Mouse (Mus musculus): ENCODE results near the gene Vwf.
A peak's percentile ranks its signal among the peaks of the same experiment; 100 is the strongest.

Vwf gene

DNA sequence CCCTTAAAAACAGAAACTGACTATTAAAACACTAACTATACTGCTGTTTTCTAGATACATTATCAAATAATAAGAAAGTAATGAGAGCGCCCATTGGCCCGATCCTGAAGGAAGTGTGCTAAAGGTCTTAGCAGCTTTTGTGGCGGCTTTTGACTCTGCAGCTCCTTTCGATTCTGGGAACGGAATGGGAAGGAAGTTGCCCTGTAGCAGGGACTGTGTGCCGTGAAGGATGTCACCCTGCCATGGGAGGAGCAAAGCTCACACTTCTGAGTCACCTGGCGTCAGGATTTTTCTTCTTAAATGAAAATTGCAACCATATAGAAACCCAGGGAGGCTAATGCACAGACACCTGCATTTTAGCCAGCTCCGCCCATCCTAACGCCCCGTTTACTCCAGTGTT lies 1.8 kb downstream of the Vwf start:
- no peak for DNase-seq

DNA sequence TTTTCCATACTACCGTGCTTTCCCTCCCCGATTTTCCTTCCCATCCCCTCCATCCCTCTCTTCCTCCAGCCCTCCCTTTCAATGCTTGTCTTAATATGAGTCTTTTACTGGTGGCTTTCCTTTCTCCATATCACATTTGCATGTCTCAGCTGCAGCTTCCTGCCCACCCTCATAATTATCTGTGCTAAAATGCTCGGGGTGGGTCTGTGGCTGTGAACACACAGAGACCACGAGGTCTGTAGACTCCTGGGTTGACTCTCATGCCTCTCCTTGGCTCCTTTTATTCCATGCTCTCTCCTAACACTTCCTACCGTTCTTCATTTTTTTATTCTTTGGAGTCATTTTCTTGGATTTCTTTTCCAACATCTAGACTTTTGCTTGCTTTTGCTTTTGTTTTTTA lies 3.6 kb downstream of the Vwf start:
- no peak for DNase-seq

DNA sequence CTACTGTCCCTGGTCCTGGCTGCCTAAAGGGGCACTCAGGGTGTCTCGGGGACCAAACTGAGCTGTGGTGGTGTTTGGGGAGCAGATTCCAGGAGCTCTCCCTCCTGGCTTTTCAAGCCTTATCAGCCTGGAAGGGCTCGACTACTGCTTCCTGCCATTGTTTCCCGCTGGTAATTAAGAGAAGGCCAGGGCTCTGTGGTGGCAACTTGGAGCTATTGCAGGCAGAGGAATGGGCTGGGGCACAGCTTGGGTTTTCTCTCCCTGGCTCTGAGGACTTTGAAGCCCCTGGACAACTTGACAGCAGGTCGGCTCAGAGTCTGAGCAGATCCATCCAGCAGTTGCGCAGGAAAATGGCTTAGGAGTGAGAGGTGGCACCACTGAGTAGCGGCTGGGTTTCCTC lies 6.2 kb downstream of the Vwf start:
- peak; percentile 35 for DNase-seq

DNA sequence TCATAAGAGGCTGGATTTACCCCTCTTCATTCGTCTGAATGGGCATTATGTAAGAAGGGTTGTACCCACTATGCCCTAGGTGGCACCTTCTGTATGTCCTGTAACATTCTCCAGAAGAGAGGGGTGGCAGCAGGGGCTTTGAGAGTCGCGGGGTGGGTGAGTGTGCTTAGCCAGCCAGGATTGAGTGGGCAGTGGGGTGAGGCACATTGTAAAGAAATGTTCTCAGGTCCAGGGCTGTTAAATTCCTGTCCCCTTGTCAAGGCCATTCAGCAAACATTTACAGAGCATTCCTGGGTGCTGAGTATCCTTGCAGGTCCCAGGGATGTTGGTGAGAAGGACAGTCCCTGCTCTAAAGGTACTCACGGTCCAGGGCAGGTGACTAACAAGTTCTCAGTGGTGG lies 7.0 kb downstream of the Vwf start:
- no peak for DNase-seq

DNA sequence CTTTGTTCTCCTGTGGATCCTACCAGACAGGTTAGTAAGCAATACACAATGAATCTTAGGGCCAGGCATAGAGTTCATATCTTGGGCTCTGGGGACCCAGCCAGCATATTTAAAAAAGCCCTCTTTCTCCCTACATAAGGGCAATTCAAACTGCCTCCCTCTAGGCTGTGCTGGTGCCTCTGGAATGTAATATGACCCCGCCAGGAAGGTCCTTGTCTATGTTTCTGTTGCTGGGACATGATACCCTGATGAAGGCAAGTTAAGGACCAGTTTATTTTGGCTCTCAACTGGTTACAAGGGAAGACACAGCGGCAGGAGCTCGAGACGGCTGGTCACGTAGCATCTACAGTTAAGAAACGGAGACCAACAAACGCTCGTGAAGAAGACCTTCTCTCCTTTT lies 12.3 kb downstream of the Vwf start:
- DNase-seq, result no peak

DNA sequence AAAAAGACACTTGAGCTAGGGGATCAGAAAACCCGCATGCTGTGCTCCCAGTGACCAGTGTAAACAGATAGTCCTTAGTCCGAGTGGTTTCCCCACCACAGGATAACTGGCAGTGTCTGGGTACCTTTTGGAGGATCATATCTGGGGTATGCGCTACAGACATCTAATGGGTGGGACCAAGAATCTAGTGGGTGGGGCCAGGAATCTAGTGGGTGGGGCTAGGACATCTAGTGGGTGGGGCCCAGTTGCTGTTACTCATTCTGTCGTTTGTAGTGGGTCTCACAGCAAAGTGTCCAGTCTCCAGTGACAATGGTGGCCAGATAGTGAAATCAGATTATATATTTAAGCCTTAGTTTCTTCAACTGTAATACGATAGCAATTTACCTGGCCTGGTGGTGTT lies 14.5 kb downstream of the Vwf start:
- DNase-seq, result no peak

DNA sequence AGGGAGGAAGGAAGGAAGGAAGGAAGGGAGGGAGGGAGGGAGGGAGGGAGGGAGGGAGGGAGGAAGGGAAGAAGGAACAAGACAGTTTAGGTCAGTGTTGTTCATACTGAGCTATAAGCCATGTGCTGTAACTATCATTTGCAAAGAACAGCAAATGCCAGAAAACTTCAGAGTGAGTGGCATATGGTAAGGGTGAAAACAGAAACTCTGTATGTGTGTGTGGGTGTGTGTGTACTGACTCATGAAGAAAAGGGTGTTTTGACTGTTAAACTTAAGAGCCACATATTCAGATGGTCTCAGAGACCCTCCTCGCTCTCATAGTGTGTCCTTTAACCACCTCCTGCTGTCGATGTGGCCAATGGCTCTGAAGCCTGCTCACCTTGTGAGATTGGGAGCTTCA lies 14.9 kb downstream of the Vwf start:
- DNase-seq, result no peak

DNA sequence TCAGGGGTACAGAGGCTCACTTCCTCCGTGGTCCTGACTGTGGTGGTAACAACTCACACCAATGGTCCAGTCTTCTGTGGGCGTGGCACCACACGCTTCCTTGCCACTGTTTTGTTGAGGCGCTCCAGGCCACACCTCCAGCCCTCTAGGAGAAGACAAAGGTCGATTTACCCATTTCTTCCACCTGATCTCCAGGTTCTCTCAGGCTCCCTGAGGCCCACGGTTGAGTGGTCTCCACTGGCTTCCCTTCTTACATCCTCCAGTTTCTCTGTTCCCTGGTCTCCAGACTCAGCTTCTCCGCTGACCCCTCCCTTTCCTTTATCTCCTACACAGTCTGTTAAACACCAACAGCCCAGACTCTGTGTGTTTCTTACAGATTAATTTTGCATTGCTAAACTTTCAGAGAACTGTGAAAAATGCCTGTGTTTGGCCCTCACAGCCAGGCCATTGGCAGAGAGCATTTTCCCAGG lies 18.3 kb downstream of the Vwf start:
- DNase-seq, result no peak

DNA sequence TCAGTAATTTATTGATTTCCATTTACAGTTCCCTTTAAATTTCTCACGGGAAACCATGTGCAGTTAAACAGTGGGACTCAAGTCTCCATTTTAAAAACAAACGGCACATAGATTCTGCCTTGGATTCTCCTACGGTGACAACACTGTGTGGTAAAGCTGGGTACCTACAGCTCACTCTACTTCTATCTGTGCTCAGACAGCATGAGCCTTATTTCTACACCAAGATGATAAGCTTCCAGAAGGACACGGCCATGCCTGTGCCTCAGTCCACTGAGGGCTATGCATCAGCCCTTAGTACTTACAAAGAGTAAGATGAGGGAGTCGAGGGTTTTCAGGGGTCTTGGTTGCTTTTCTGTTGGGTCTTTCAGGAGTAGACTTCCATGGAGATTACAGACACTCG lies 18.8 kb downstream of the Vwf start:
- DNase-seq, result no peak

DNA sequence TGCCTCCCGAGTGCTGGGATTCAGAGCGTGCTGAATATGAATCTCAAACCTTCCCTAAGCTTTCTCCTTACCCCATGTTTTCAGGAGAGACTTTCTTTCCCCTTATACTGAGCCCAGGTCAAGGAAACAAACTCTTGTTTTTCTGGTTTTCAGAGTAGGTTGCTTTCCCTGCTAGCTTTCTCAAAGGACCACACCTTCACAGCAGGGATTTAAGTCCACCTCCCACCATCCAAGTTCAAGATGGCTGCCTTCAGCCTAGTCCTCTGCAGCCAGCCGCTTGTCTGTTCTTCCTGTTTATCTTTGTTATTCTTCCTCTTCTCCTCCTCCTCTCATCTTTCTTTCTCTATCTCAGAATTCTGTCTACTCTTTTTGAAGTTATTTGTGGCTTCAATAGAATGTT lies 20.1 kb downstream of the Vwf start:
- DNase-seq, result no peak

DNA sequence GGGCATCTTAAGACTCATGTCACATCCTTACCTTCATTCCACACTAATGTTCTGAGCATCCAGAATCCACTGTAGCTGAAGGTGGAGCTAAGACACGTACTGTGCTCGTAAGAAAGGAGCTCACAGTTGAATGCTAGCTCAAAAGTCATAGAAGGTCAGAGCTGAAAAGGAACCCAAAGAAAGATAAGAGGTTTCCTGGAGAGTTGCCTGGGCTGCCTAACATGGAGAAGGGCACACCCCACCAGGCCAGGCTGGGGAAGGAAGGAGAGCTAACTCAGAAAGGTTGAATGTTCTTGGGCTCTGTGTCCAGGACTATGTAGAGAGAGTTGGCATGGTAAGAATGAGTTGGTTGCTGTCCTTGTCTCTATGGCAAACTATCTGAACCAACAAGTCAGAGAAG lies 21.8 kb downstream of the Vwf start:
- no peak for DNase-seq

DNA sequence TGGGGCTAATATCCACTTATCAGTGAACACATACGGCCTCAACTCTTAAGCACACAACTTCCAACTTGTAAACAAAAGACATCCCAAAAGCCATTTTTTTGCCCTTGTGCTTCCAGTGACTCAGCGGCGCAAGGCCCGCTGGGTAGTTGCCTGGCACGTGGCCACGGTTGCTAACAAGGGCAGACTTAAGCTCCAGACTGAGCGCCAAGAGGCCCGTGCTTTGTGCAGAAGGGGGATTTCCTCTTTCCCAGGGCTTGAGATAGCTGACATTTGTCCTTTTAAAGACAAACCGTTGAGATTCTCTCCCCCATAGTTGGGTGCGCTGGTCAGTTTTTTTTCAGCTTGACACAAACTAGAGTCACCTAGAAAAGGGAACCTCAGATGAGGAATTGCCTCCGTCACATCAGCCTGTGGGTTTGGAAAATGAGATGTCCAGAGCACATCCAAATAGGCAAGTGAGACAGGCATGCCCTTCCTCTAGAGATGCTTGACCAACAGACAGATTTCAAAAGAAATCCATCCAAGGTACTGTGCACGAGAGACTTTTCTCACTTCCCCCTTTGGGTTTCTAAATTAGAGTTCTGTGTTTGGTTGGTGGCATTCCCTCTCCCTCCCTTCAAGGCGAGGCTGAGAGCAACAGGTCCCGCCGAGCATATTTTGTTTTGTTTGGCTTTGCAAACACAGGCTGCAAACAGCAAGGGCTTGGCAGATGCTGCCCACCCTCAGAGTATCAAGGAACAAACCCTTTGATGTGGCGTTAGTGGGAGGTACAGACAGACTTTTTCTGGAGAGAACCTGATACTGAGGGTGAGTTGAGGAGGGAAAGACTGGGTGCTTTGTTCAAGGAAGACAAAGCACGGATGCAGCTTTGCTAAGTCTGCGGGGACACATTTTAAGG lies 26.0 kb downstream of the Vwf start:
- peak; percentile 89 for DNase-seq

DNA sequence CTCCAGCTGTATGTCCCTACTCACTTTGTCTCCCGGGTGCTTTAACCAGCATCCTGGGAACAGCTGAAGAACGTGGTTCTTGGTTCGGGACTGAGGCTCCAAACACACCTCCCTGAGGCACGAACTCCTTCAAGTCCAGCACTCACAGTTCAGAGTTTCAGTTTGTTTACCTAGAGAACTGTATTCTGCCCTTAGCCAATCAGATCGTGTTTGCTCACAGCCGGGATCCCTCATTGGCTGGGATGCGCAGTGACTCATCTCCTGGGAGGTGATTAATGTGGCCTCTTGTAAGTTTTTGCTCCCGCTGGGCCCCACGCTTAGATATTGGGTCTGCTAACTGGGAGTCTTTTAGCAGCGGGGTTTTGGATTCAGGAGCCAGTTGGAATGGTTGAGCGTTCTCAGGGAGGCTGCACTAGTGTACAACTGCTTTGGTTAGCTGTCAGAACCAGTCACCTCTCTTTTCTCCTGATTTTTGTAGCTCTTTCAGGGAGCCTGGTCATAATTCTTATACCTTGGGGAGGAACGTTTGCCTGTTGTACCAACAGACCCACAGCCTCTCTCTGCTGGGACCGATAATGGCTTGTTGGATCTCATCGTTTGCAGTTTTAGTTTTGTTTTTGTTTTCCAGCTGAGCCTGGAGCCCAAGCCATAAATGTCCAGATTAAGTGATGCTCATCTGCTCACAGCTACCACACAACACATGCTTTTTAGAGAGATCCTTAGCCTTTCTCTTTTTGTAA lies 26.8 kb downstream of the Vwf start:
- peak; percentile 80 for DNase-seq

DNA sequence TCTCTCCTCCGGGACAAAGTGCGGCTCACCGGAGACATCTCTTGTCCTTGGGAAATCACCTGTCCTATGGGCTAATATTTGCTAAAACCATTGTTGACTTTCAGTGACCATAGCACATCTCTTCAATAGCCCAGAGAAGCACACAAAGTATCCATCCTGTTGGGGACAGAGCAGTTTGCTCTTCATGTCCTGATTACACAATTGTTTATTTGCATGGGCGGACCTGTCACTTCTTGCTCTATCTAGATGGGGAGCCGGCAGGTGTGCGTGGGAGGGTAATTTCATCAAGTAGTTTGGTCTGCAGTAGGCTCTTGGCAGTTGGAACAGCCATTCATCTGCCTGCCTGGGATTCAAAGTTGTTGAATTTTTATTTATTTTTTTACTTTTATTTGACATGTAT lies 28.5 kb downstream of the Vwf start:
- DNase-seq, result no peak

DNA sequence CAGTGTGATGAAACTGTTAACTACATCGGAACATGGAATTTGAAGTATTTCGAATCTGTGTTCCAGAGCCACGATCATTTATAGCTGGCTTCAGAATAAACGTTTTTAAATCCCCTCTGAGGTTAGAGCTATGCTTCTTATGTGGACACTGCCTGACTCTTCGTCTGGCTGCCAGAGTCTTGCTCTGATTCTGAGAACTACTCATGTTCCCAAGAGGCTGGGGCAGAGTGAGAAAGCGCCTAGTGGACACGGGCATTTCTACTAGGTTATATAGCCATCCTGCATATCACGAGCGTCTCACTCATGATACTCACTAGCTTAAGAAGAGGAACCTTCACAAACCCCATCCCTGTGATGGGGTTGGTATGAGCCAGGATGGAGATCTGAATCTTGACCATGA lies 30.7 kb downstream of the Vwf start:
- DNase-seq, result no peak

DNA sequence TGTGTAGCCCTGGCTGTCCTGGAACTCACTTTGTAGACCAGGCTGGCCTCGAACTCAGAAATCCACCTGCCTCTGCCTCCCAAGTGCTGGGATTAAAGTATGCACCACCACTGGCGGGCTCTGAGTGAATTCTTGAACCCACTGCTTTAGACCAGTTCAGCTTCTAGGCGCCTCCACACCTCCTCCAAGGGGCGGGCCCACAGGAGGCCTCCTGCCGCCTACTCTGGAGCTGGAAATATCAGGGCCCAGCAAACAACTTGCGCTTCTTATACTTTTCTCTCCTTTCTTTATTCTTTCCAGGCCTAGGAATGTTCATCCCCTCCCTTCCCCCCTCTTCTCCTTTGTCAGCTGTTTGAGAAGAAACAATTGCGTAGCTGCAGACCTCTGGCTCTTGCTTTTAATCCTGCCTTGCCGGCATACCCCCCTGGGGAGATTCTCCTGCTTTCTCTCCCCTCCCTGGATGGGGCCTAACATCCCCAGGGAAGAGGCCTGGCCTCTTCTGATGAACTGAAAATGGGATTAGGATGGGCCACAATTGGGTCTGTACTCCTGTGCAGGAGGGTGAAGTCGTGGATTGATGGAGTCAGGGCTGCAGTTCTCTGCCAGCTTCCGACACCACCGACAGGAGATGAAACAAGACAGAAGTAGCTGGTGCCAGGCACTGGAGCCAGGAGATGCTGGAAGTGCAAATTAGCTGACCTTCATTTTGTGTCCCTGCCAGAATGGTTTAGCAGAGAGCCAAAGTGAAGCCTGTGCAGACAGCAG lies 31.5 kb downstream of the Vwf start:
- no peak for DNase-seq

DNA sequence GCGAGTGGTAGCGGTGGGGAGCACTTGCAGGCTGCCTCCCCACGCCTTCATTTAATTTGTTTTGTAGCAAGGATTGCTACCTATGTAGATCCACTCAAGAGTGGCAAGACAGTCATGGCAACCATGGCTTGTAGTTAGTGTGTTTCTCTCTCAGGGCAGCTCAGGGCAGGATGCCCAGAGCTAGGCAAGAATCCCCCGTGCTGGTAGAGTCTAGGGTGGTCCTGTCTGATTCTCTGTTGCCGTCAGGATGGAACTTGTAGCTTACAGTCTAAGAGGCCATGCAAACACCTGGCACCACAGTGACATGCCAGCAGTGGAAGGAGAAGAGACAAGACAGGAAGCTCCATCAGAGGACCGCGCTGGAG lies 32.1 kb downstream of the Vwf start:
- no peak for DNase-seq

DNA sequence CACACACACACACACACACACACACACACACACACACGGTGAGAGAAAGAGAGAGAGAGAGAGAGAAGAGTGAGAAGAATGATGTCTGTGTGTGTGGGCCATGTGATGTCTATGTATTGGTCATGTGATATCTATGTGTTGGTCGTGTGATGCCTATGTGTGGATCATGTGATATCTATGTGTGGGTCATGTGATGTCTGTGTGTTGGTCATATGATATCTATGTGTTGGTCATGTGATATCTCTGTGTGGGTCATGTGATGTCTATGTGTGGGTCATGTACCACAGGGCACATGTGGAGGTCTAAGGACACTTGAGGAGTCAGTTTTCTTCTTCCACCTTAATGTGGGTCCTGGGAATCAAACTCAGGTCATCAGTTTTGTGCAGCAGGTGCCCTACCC lies 33.3 kb downstream of the Vwf start:
- no peak for DNase-seq

DNA sequence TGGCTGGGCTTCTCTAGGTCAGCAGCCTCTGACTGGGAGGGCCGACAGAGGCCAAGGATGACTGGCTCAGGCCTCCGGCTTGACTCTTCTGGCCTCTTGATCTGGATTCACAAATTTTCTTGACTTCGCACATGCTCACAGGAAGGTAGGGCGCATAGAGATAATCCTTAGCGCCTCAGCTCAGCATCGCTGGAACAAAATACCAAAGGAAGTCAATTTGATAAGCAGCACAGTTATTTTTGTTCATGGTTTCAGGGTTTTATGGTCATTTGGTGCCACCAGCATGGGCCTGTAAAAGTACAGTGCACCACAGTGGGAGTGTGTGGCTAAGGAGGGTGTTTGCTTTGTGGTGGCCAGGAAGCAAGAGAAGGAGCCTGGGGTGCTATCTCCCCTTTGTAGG lies 37.1 kb downstream of the Vwf start:
- no peak for DNase-seq

DNA sequence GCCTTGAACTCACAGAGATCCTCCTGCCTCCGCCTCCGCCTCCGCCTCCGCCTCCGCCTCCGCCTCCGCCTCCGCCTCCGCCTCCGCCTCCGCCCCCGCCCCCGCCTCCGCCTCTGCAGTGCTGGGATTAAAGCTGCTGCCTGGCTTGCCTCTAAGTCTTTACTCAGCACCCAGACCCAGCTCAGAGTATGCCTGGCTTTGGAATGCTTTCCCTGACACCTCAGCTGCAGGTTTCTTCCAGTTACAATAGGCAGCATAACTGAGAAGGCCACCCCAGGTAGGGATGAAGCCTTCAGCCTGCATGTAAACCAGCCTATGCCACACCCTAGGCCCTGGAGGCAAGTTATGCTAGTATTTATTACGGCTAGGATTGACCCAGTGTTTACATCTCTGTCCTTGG lies 37.7 kb downstream of the Vwf start:
- no peak for DNase-seq

DNA sequence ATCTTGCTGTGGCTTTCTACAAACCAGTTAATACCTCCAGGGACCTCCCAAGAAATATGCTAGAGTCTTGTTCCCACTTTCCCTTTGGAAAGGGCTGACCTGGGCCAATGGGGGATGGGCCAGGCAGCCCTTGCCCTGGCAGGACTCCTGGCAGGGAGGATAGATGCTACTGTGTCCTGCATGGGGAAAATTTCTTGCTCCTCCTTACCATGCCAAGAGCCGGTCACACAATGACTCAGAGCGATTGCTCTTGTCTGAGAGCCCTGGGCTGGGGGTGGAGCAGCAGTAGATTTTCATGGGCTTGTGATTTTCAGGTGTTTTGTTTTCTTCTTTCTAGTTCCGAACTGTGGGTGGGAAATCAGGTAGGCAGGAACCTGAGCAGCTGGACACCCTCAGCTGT lies 39.0 kb downstream of the Vwf start:
- DNase-seq, result no peak

DNA sequence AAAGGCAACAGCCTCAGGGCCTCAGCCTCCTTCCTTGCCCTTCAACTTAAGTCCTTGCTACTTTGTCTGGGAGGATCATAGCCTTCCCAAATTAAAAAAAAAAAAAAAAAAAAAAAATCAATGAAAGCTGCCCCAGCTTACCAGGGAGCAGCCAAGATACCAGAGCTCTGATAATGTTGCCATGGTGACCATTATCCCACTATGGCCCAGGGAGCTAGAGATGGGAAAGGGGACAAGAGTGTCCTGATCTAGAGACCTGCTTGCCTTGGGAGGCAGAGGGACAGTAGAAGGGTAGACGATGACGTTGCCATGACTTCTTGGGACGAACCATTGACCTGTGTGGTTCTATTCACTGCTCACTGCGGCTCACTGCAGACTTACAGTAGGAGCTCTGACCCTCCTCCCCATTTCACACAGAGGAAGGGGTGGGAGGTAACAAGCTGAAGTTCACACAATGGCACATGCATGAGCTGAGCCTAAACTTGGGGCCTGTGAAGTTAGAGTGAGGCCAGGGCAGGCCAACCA lies 39.5 kb downstream of the Vwf start:
- no peak for DNase-seq

DNA sequence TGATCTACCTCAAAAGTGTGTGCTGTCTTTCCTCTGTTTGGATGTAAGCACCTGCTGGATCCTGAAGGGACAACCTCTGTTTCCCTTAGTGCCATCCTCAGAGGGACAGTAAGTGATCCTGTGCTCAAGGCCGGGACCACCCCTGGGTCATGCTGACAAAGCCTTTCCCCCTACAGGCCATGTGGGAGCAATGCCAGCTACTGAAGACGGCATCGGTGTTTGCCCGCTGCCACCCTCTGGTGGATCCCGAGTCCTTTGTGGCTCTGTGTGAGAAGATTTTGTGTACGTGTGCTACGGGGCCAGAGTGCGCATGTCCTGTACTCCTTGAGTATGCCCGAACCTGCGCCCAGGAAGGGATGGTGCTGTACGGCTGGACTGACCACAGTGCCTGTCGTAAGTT lies 41.7 kb downstream of the Vwf start:
- DNase-seq, result no peak

DNA sequence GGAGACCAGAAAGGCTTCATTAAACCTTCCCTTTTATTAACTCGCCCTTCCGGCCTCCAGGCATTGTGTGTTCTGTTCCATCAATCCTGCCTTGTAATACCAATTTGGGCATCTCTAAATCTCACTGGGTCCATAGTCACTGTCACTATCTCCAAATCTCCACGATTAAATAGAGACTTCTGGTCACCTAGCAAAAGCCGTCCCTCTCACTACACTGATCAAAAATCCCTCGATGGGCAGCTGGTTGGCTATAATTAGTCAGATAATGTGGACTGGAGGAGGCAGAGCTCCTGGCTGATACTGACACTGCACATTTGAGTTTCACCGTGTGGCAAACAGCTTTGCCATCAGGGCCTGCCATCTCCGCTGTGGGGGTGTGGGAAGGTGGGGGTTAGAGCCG lies 42.5 kb downstream of the Vwf start:
- no peak for DNase-seq

Measured in lung, postnatal 14 days (tissue).